Mouse (Mus musculus) G1E (cell line): Measurements from ENCODE around the gene Chpt1. TPM values are rescaled to one million over a fixed set of nuclear protein-coding genes. Genes with fewer than 3 reads are reported as not detected.

Experiments
- ATAC-seq: 2 replicates; pipeline ENCODE4 v1.8.0; 2016; ENCODE audit warnings: mild to moderate bottlenecking; ENCODE audit not compliant: insufficient number of reproducible peaks, poor library complexity, low FRiP score, severe bottlenecking; ENCODE audit errors: extremely low read depth
- DNase-seq: peaks from one replicate; pipeline ENCODE4 v3.0.0; 2012; ENCODE audit warnings: low spot score
- H3K27me3 ChIP-seq: 2 replicates; pipeline ENCODE4 v1.6.1; 2012; ENCODE audit warnings: mild to moderate bottlenecking, low read length, inconsistent platforms; ENCODE audit not compliant: insufficient read depth
- H3K36me3 ChIP-seq: replicated peaks from 2 replicates; pipeline ENCODE3; 2012; ENCODE audit warnings: mild to moderate bottlenecking, inconsistent platforms
- H3K4me1 ChIP-seq: 2 replicates; pipeline ENCODE4 v1.6.1; 2012; ENCODE audit warnings: low read depth, low read length, inconsistent platforms, mixed read lengths; ENCODE audit not compliant: insufficient read depth
- H3K4me3 ChIP-seq: 2 replicates; pipeline ENCODE4 v1.5.1; 2012; ENCODE audit warnings: low read depth, mild to moderate bottlenecking, inconsistent platforms, low read length, moderate library complexity, mixed read lengths
- H3K9me3 ChIP-seq: replicated peaks from 2 replicates; pipeline ENCODE4 v1.6.1; 2012; ENCODE audit warnings: inconsistent platforms
- CTCF ChIP-seq: IDR thresholded peaks from 2 replicates; pipeline ENCODE4 v1.5.1; 2012; ENCODE audit warnings: low read depth, low read length, inconsistent platforms, mixed read lengths
- GATA1 ChIP-seq: IDR thresholded peaks from 2 replicates; pipeline ENCODE4 v1.6.1; 2012; ENCODE audit warnings: borderline replicate concordance, low read length, inconsistent platforms, mixed read lengths
- GATA2 ChIP-seq: IDR thresholded peaks from 2 replicates; pipeline ENCODE4 v1.6.1; 2012; ENCODE audit warnings: low read depth, low read length, inconsistent platforms, borderline replicate concordance
- POLR2AphosphoS5 ChIP-seq: IDR thresholded peaks from 2 replicates; pipeline ENCODE4 v1.6.1; 2012; ENCODE audit warnings: low read depth, low read length, inconsistent platforms; ENCODE audit not compliant: insufficient replicate concordance
- TAL1 ChIP-seq: conservative IDR thresholded peaks from 2 replicates; pipeline ENCODE4 v1.6.1; 2012; ENCODE audit warnings: low read depth, low read length, inconsistent platforms, mixed read lengths
- polyA plus RNA-seq: library from polyadenylated mRNA; stranded (reverse); fragments of >175 nt; gene quantifications from 2 replicates; pipeline ENCODE4 v1.2.3, GENCODE M21; 2012
- total RNA-seq, 2 experiments: library from RNA; stranded (forward) in 1 of 2; stranded (reverse) in 1 of 2; fragments of 200-1000 nt in 1 of 2; fragments of >200 nt in 1 of 2; fragmentation: Nextera tagmentation in 1 of 2; gene quantifications; 2 replicates each; pipeline ENCODE4 v1.2.3; 2014 to 2017

Gene Chpt1
- total and polyA plus RNA-seq, 3 experiments: 9.3 to 40.8 (median 11.4) TPM

DNA sequence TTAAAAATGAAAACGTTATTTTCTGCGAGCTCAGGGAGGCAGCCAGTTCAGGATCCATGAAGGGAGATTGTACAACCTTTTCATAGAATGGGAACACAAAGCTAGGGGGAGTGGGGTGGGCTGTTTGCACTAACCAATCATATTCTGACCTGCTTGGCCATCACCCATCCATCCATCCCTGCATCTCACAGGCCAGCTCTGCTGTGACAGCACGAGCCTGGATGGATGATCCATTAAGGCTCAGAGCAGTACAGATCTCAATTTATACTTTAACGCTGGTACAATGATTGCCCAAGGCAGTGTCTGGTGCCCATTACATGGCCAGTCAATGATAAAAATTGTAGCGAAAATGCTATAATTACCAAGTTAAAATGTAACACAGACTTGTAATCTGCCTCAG is 77.0 kb downstream of the Chpt1 start:
- ATAC-seq: no peak
- peaks cover 92% of the 10 kb centered on the region for H3K36me3 ChIP-seq
- TF ChIP-seq POLR2AphosphoS5 (no peak), GATA1 (no peak), CTCF (no peak), GATA2 (no peak), TAL1 (no peak)

DNA sequence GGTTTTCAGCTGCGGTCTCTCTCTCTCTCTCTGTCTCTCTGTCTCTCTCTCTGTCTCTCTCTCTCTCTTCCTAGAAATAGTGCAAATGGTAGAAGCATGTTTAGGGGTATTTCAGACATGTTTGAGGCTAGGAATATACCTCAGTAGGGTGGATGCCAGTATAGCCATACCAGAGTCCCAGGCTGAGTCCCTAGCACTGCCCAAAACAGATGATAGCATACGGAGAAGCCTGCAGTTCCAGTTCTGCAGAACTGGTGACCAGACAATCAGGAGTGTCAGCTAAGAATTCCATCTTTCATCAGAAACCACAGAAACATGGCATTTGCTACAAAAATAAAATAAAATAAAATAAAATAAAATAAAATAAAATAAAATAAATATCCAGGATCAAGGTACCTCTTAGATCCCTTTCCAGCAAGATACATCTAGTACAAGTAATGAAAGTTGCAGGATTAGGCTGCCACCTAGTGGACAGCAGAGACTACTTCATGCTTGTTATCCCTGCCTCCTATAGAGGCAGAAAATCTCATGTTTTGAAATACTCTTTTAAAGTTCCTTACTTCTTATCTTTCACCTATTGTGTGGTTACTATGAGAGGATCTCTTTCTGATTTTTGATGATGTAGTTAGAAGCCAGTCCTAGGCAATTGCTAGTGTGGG is 77.6 kb downstream of the Chpt1 start:
- Histone ChIP-seq H3K4me1 (peaks cover under 1% of the 10 kb centered on the region; the same call in 1 of the 2 replicates), H3K9me3 (no peaks in the 10 kb centered on the region), H3K4me3 (no peak overlapping the region), H3K27me3 (no peaks in the 10 kb centered on the region), H3K36me3 (peaks cover 94% of the 10 kb centered on the region)
- DNase-seq: peak; percentile 43
- peak; percentile 52 for ATAC-seq
- no peak for TF ChIP-seq TAL1
- peak; percentile 40; the same call in 1 of the 2 replicates for TF ChIP-seq CTCF

More for the DNA sequence above, 77.0 kb downstream of the Chpt1 start:
- Histone ChIP-seq H3K4me3 (no peak overlapping the region), H3K4me1 (peaks cover 3% of the 10 kb centered on the region; the same call in 1 of the 2 replicates), H3K27me3 (no peaks in the 10 kb centered on the region), H3K9me3 (no peaks in the 10 kb centered on the region)
- no peak for DNase-seq

GRCm38 (mm10) chr10:88420655-88421435 is 83.0 kb downstream of the Chpt1 start:
- Histone ChIP-seq H3K4me3 (no peak overlapping the region), H3K4me1 (0 out of 2 replicates have a peak, but pooled peaks cover 3% of the 10 kb centered on the region)

DNA sequence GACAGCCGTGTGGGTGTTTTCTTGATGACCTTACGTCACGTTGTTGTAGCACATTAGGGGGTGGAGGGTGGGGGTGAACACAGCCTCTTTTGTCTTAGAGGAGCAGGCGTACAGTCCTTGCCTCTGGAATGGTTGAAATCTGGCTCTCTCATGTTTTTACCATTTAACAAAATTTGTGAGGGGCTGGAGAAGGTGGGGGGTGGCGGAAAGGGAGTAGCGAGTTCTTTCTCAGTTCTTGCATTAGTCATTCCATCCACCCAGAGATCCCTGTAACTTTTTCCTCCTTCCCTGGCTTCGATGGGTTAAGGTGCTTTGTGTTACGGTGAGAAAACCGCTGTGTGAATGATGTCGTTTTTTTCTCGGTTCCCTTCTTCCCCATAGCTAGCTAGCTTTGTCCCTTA is 83.7 kb downstream of the Chpt1 start:
- TF ChIP-seq GATA1: no peak
- TF ChIP-seq TAL1: no peak
- no peak for TF ChIP-seq GATA2
- TF ChIP-seq POLR2AphosphoS5: no peak
- no peak for TF ChIP-seq CTCF
- peaks cover 3% of the 10 kb centered on the region; the same call in 1 of the 2 replicates for H3K4me1 ChIP-seq
- no peak overlapping the region for H3K4me3 ChIP-seq
- no peaks in the 10 kb centered on the region for H3K9me3 ChIP-seq
- DNase-seq (no peak), ATAC-seq (no peak)
- H3K27me3 ChIP-seq: no peaks in the 10 kb centered on the region
- peaks cover 96% of the 10 kb centered on the region for H3K36me3 ChIP-seq

More at GRCm38 (mm10) chr10:88420655-88421435, 83.0 kb downstream of the Chpt1 start:
- DNase-seq (no peak), ATAC-seq (no peak)
- Histone ChIP-seq H3K36me3 (peaks cover 95% of the 10 kb centered on the region), H3K9me3 (no peaks in the 10 kb centered on the region), H3K27me3 (no peaks in the 10 kb centered on the region)
- TF ChIP-seq CTCF: no peak
- no peak for TF ChIP-seq GATA1
- TF ChIP-seq POLR2AphosphoS5: no peak
- TF ChIP-seq GATA2: no peak
- TF ChIP-seq TAL1: no peak

DNA sequence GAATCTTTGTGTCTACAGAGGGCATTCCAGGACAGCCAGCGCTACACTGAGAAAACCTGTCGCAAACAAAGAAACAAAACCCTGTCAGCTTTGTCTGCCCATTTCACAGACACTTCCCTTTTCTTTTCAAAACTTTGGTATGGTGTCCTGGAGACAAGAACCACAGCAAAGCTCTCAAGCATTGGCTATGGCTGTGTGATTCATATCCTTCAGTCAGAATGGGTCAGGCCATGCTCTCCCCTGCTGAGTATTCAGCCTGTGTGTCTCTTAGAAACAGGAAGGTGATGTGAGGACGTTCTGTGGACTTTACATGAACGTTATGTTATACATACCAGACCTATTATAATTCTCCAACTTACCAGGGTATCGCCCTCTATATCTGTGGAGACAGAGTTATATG is 86.2 kb downstream of the Chpt1 start:
- Histone ChIP-seq H3K4me3 (no peak overlapping the region), H3K9me3 (no peaks in the 10 kb centered on the region), H3K4me1 (peaks cover 3% of the 10 kb centered on the region; the same call in 1 of the 2 replicates), H3K27me3 (no peaks in the 10 kb centered on the region), H3K36me3 (peaks cover 91% of the 10 kb centered on the region)
- no peak for ATAC-seq
- DNase-seq: no peak
- no peak for TF ChIP-seq CTCF
- no peak for TF ChIP-seq POLR2AphosphoS5
- TF ChIP-seq GATA2: no peak
- TF ChIP-seq TAL1: no peak
- TF ChIP-seq GATA1: no peak

DNA sequence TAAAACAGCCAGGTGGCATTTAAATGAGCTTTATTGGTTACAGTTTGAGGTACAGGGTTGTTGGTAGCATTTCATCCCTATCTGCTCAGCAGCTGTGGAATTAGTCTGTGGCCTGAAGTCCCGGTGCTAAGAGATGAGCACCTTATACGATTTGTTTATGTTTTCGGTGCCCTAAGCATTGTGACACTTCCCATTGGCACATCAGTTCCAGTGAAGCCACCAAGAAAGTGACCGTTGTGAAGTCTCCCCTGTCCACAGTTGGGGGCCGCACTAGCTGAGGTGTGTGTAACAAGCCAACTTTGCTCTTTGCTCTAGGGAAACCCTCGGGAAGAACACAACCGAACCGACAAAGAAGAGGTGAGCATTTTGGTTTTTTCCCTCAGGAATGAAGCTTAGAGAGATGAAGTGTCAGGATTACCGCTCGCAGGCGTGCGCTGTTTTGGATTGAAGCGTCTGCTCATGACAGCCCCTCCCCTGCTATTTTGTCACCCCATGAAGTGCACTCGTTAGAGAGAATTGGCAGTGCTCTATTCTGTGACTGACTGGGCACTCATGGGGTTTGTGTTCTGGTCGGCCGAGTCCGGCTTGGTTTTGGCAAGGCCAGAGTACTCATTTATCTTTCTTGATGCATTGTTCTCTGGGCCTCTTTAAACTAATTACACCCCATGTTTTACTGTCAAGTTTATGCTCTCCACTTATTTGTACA is 91.4 kb downstream of the Chpt1 start:
- no peaks in the 10 kb centered on the region for H3K9me3 ChIP-seq
- H3K36me3 ChIP-seq: peaks cover 74% of the 10 kb centered on the region
- H3K4me1 ChIP-seq: peaks cover 7% of the 10 kb centered on the region; the same call in 1 of the 2 replicates
- DNase-seq: no peak
- no peak for ATAC-seq
- no peak overlapping the region for H3K4me3 ChIP-seq
- no peak for TF ChIP-seq GATA2
- no peak for TF ChIP-seq POLR2AphosphoS5
- TF ChIP-seq CTCF: no peak
- TF ChIP-seq TAL1: no peak
- no peak for TF ChIP-seq GATA1
- no peaks in the 10 kb centered on the region for H3K27me3 ChIP-seq
